Mouse (Mus musculus) MEL (cell line): Measurements from ENCODE around the gene Spib. TPM values are rescaled to one million over a fixed set of nuclear protein-coding genes. Genes with fewer than 3 reads are reported as not detected.

Source experiments
- DNase-seq: peaks from one replicate; pipeline ENCODE4 v3.0.0; 2011; ENCODE audit warnings: low read depth, low spot score
- H3K27ac ChIP-seq: 2 replicates; pipeline ENCODE4 v1.5.1; 2012; ENCODE audit warnings: low read depth, mild to moderate bottlenecking, control low read depth, low read length, moderate library complexity; ENCODE audit not compliant: control insufficient read depth
- H3K27me3 ChIP-seq, 2 experiments: fragments of 150-350 bp in 1 of 2; sonication (generic) in 1 of 2; 2 replicates each; pipeline ENCODE4 v1.6.1; 2012; ENCODE audit warnings: low read length in 2 of 2, mild to moderate bottlenecking in 2 of 2, improper control_type of control experiment in 1 of 2, moderate library complexity in 1 of 2; ENCODE audit not compliant: insufficient read depth in 2 of 2, control insufficient read depth in 1 of 2
- H3K36me3 ChIP-seq, 2 experiments: 2 replicates each; pipeline ENCODE4 v1.6.1; 2012 to 2014; ENCODE audit warnings: low read length in 2 of 2, improper control_type of control experiment in 1 of 2, inconsistent platforms in 1 of 2, mild to moderate bottlenecking in 1 of 2; ENCODE audit not compliant: insufficient read depth in 2 of 2, control insufficient read depth in 1 of 2
- H3K4me1 ChIP-seq, 2 experiments: fragments of 150-350 bp in 1 of 2; sonication (generic) in 1 of 2; 2 replicates each; pipeline ENCODE4 v1.6.1; 2012; ENCODE audit warnings: low read length in 2 of 2, improper control_type of control experiment in 1 of 2, mild to moderate bottlenecking in 1 of 2; ENCODE audit not compliant: insufficient read depth in 2 of 2, control insufficient read depth in 1 of 2
- H3K4me3 ChIP-seq, 2 experiments: fragments of 150-350 bp in 1 of 2; sonication (generic) in 1 of 2; 2 replicates each; pipeline ENCODE4 v1.5.1; 2012; ENCODE audit warnings: low read depth in 2 of 2, low read length in 2 of 2, mild to moderate bottlenecking in 2 of 2, moderate library complexity in 2 of 2, control low read depth in 1 of 2, improper control_type of control experiment in 1 of 2; ENCODE audit not compliant: control insufficient read depth in 1 of 2, insufficient read depth in 1 of 2
- H3K79me2 ChIP-seq: 2 replicates; pipeline ENCODE4 v1.6.1; 2012; ENCODE audit warnings: mild to moderate bottlenecking, low read length, moderate library complexity; ENCODE audit not compliant: control insufficient read depth, poor library complexity, insufficient read depth
- H3K9ac ChIP-seq: 2 replicates; pipeline ENCODE4 v1.6.1; 2012; ENCODE audit warnings: low read depth, mild to moderate bottlenecking, control low read depth, low read length, moderate library complexity; ENCODE audit not compliant: control insufficient read depth, poor library complexity, severe bottlenecking
- H3K9me3 ChIP-seq: fragments of 150-350 bp; sonication (generic); replicated peaks from 2 replicates; pipeline ENCODE4 v1.6.1; 2012; ENCODE audit warnings: mild to moderate bottlenecking, low read length, improper control_type of control experiment, moderate library complexity; ENCODE audit not compliant: insufficient read depth
- CTCF ChIP-seq, 3 experiments: IDR thresholded peaks in 2 of 3; conservative IDR thresholded peaks in 1 of 3; 2 replicates each; pipeline ENCODE4 v1.5.1; 2011 to 2012; ENCODE audit warnings: low read length in 3 of 3, low read depth in 2 of 3, mild to moderate bottlenecking in 2 of 3, improper control_type of control experiment in 1 of 3, inconsistent platforms in 1 of 3, mixed read lengths in 1 of 3, moderate library complexity in 1 of 3; ENCODE audit not compliant: control insufficient read depth in 1 of 3, insufficient read depth in 1 of 3, poor library complexity in 1 of 3, severe bottlenecking in 1 of 3
- ELF1 ChIP-seq: IDR thresholded peaks from 2 replicates; pipeline ENCODE4 v1.6.1; 2014; ENCODE audit warnings: low read depth, mild to moderate bottlenecking, inconsistent platforms, low read length, improper control_type of control experiment, moderate library complexity
- ETS1 ChIP-seq: IDR thresholded peaks from 2 replicates; pipeline ENCODE4 v1.6.1; 2012; ENCODE audit warnings: low read depth, mild to moderate bottlenecking, inconsistent platforms, low read length, improper control_type of control experiment, moderate library complexity
- GATA1 ChIP-seq: IDR thresholded peaks from 2 replicates; pipeline ENCODE4 v1.6.1; 2011; ENCODE audit warnings: low read depth, low read length, improper control_type of control experiment
- HCFC1 ChIP-seq: IDR thresholded peaks from 2 replicates; pipeline ENCODE4 v1.6.1; 2012; ENCODE audit warnings: low read depth, mild to moderate bottlenecking, inconsistent platforms, low read length, improper control_type of control experiment, moderate library complexity
- JUND ChIP-seq: IDR thresholded peaks from 2 replicates; pipeline ENCODE4 v1.6.1; 2011; ENCODE audit warnings: low read depth, mild to moderate bottlenecking, improper control_type of control experiment, low read length
- KAT2A ChIP-seq: conservative IDR thresholded peaks from 2 replicates; pipeline ENCODE4 v1.6.1; 2012; ENCODE audit warnings: low read depth, low read length, improper control_type of control experiment, inconsistent platforms
- MAX ChIP-seq: IDR thresholded peaks from 2 replicates; pipeline ENCODE4 v1.6.1; 2011; ENCODE audit warnings: low read length, improper control_type of control experiment
- NELFE ChIP-seq: IDR thresholded peaks from 2 replicates; pipeline ENCODE4 v1.6.1; 2011; ENCODE audit warnings: low read depth, low read length, improper control_type of control experiment
- POLR2A ChIP-seq, 2 experiments: IDR thresholded peaks; 2 replicates each; pipeline ENCODE4 v1.6.1; 2011 to 2012; ENCODE audit warnings: low read length in 2 of 2, mild to moderate bottlenecking in 2 of 2, control low read depth in 1 of 2, improper control_type of control experiment in 1 of 2, low read depth in 1 of 2, moderate library complexity in 1 of 2; ENCODE audit not compliant: control insufficient read depth in 1 of 2, insufficient read depth in 1 of 2, poor library complexity in 1 of 2
- POLR2AphosphoS5 ChIP-seq: IDR thresholded peaks from 2 replicates; pipeline ENCODE4 v1.6.1; 2012; ENCODE audit warnings: low read depth, borderline replicate concordance, mild to moderate bottlenecking, inconsistent platforms, low read length, moderate library complexity, mixed read lengths
- RAD21 ChIP-seq: IDR thresholded peaks from 2 replicates; pipeline ENCODE4 v1.6.1; 2011; ENCODE audit warnings: mild to moderate bottlenecking, low read depth, low read length, improper control_type of control experiment
- RCOR1 ChIP-seq: IDR thresholded peaks from 2 replicates; pipeline ENCODE4 v1.6.1; 2012; ENCODE audit warnings: low read depth, mild to moderate bottlenecking, inconsistent platforms, low read length, improper control_type of control experiment
- SMC3 ChIP-seq: IDR thresholded peaks from 2 replicates; pipeline ENCODE4 v1.6.1; 2011; ENCODE audit warnings: low read depth, low read length, improper control_type of control experiment
- TCF12 ChIP-seq: IDR thresholded peaks from 2 replicates; pipeline ENCODE4 v1.6.1; 2014; ENCODE audit warnings: low read depth, mild to moderate bottlenecking, inconsistent platforms, low read length, improper control_type of control experiment, moderate library complexity
- USF2 ChIP-seq, 2 experiments: IDR thresholded peaks; 2 replicates each; pipeline ENCODE4 v1.6.1; 2011 to 2012; ENCODE audit warnings: improper control_type of control experiment in 2 of 2, low read length in 2 of 2, borderline replicate concordance in 1 of 2, inconsistent platforms in 1 of 2, low read depth in 1 of 2, mild to moderate bottlenecking in 1 of 2; ENCODE audit not compliant: insufficient read depth in 1 of 2
- ZC3H11A ChIP-seq: IDR thresholded peaks from 2 replicates; pipeline ENCODE4 v1.6.1; 2012; ENCODE audit warnings: low read depth, mild to moderate bottlenecking, inconsistent platforms, low read length, improper control_type of control experiment
- polyA plus RNA-seq, 2 experiments: library from polyadenylated mRNA; stranded (reverse) in 1 of 2; unstranded in 1 of 2; fragments of >175 nt in 1 of 2; fragments of >200 nt in 1 of 2; gene quantifications; 2 replicates each; pipeline versions ENCODE4 v1.2.1 to v1.2.4; 2012; ENCODE audit warnings: low replicate concordance in 2 of 2, low read depth in 1 of 2; ENCODE audit not compliant: insufficient read length in 2 of 2, insufficient read depth in 1 of 2, missing spikeins in 1 of 2
- total RNA-seq: library from RNA; depleted of rRNA; stranded (reverse); fragments of 300-350 nt; gene quantifications from 2 replicates; pipeline ENCODE4 v1.2.3, GENCODE M21; 2012

The Spib gene
- total and polyA plus RNA-seq, 3 experiments, result 0.04 to 0.13 TPM; not detected in 1

- H3K27me3 ChIP-seq, result no peaks in the 10 kb centered on the region
- H3K9ac ChIP-seq, result no peak overlapping the region
- H3K27ac ChIP-seq, result no peak overlapping the region
- no peaks in the 10 kb centered on the region for H3K36me3 ChIP-seq
- TF ChIP-seq JUND, result peak; percentile 92
- no peak for TF ChIP-seq TCF12
- TF ChIP-seq CTCF (IDR thresholded peaks at IDR 0.05 in 2 of 3, conservative IDR thresholded peaks at IDR 0.05 in 1 of 3; ENCODE audit: control insufficient read depth in 1 of 3, insufficient read depth in 1 of 3, low read depth in 2 of 3, low read length in 3 of 3, poor library complexity in 1 of 3, severe bottlenecking in 1 of 3), result peak; percentile 73 to 84 (median 79)
- no peak for TF ChIP-seq KAT2A
- no peak for TF ChIP-seq ELF1
- TF ChIP-seq RAD21, result peak; percentile 40
- peak; percentile 78 for TF ChIP-seq SMC3
- 0 out of 2 replicates have a peak, but pooled peaks have one; percentile 7 for TF ChIP-seq ZC3H11A
- no peaks in the 10 kb centered on the region for H3K79me2 ChIP-seq
- peak; percentile 81 for DNase-seq
- no peak overlapping the region for H3K4me3 ChIP-seq
- H3K4me1 ChIP-seq, result peaks cover 0 to 2% of the 10 kb centered on the region in 2 experiments; a peak in 1 of 4 replicates
- no peaks in the 10 kb centered on the region for H3K9me3 ChIP-seq
Measured at GRCm38 (mm10) chr7:44501563-44502115, 30.2 kb downstream of the Spib start.

DNA sequence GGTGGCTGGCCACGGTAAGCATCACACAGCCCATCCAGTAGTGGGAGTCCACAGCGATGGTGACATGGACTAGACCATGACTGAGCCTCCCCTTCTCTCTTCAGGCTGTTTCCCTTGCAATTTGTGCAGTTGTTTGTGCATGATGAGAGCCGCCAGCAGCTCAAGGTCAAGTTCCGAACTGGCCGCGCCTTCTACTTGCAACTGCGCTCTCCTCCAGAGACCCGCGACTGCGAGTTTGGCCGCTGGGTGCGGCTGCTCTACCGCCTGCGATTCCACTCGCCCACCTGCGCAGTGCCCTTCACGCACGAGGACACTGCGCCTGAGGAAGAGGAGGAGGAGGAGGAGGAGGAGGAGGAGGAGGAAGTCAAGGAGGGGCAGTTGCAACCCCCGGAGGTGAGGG, 31.8 kb downstream of the Spib start:
- H3K36me3 ChIP-seq, result peaks cover 0 to 4% of the 10 kb centered on the region in 2 experiments; a peak in 2 of 4 replicates
- no peaks in the 10 kb centered on the region for H3K9me3 ChIP-seq
- H3K9ac ChIP-seq, result no peak overlapping the region
- H3K27ac ChIP-seq, result no peak overlapping the region
- H3K4me3 ChIP-seq, result no peak overlapping the region
- peaks cover 9% of the 10 kb centered on the region for H3K79me2 ChIP-seq
- DNase-seq, result no peak
- H3K27me3 ChIP-seq, result no peaks in the 10 kb centered on the region
- TF ChIP-seq POLR2A (IDR thresholded peaks at IDR 0.05; ENCODE audit: control insufficient read depth in 1 of 2, insufficient read depth in 1 of 2, low read depth in 1 of 2, low read length in 2 of 2, poor library complexity in 1 of 2) (no peak), ETS1 (no peak), POLR2AphosphoS5 (no peak), USF2 (IDR thresholded peaks at IDR 0.05; ENCODE audit: borderline replicate concordance in 1 of 2, insufficient read depth in 1 of 2, low read depth in 1 of 2, low read length in 2 of 2) (no peak), HCFC1 (no peak), ZC3H11A (no peak), JUND (no peak), RCOR1 (no peak), NELFE (no peak), GATA1 (no peak), MAX (no peak)
- TF ChIP-seq, all 39 proteins: peak for 0
- H3K4me1 ChIP-seq, result peaks cover 0 to 9% of the 10 kb centered on the region in 2 experiments; a peak in 2 of 4 replicates
